10 mouse cellular contexts compared by ENCODE assay signal in genomic region chr4:139230376-139231120, GRCm38 (mm10). TPM values are rescaled to one million over a fixed set of nuclear protein-coding genes. Genes with fewer than 3 reads are reported as not detected.
A peak's percentile ranks its signal among the peaks of the same experiment; 100 is the strongest.
DNase-seq lines count a peak whose midpoint lies in the region; ATAC-seq and TF ChIP-seq lines count a peak whose summit lies in the region.
"Had no signal": no experiment of that assay in that cellular context is flagged by ENCODE, and none has a peak within 500 bp of the region (broad histone marks: within the 10 kb centered on the region; RNA-seq: fewer than 3 reads in every experiment).

No protein-coding gene starts in this region.

- no peak overlapping the region for H3K4me3 ChIP-seq in gastrocnemius, adult 2 months
- no peak overlapping the region for H3K4me3 ChIP-seq in lung, postnatal 0 days (ENCODE audit: low read depth, low read length)

- intact Hi-C loops in gastrocnemius, adult 2 months (cut with DNase I) = loop anchor here (5.0 kb wide), 1 partner anchor 33 kb away; no protein-coding TSS in a partner anchor
- intact Hi-C loops in gastrocnemius, postnatal 36 days (cut with DNase I) = no loop called here

- 61% methylated on average over 11 of the region's 11 CpGs for WGBS in lung, postnatal 0 days

- no peak for TF ChIP-seq EP300 in lung, postnatal 0 days (IDR thresholded peaks at IDR 0.05)

- TF ChIP-seq CTCF in gastrocnemius, adult 2 months (IDR thresholded peaks at IDR 0.05) = no peak
- TF ChIP-seq CTCF in lung, postnatal 0 days (IDR thresholded peaks at IDR 0.05) = no peak

- H3K9ac ChIP-seq in lung, postnatal 0 days (replicated peaks; ENCODE audit: low read depth) = no peak overlapping the region

- peaks cover 26% of the 10 kb centered on the region; the same call in 1 of the 2 replicates for H3K4me1 ChIP-seq in lung, postnatal 0 days (ENCODE audit: insufficient read depth, low read depth, low read length)

- H3K27me3 ChIP-seq in lung, postnatal 0 days (replicated peaks; ENCODE audit: insufficient read depth, low read length) = no peaks in the 10 kb centered on the region

- peak; percentile 64 for DNase-seq in gastrocnemius, adult 2 months
- no peak for DNase-seq in gastrocnemius, postnatal 36 days
- DNase-seq in 416B (ENCODE audit: low read depth) = peak; percentile 80
- DNase-seq in forelimb bud, embryonic 11.5 days (ENCODE audit: low read depth, low spot score) = peak; percentile 46
- peak; percentile 48 for DNase-seq in lung, postnatal 0 days (ENCODE audit: low spot score)
- no peak for DNase-seq in right cerebral cortex, postnatal 10 days (ENCODE audit: low spot score in 2 of 2)
- no peak for DNase-seq in frontal cortex, adult 2 months (ENCODE audit: extremely low spot score in 1 of 2, low spot score in 1 of 2)
- DNase-seq: thymus, adult 2 months had no signal

- H3K9me3 ChIP-seq in lung, postnatal 0 days (ENCODE audit: low read length) = no peaks in the 10 kb centered on the region

- H3K36me3 ChIP-seq in lung, postnatal 0 days (ENCODE audit: insufficient read depth, low read length) = no peaks in the 10 kb centered on the region

- peak overlapping the region; percentile 90 for H3K27ac ChIP-seq in gastrocnemius, adult 2 months
- peak overlapping the region; percentile 21; the same call in 1 of the 2 replicates for H3K27ac ChIP-seq in lung, postnatal 0 days (ENCODE audit: low read length)

- H3K4me2 ChIP-seq in lung, postnatal 0 days (replicated peaks; ENCODE audit: low read depth, low read length) = no peak overlapping the region

- ATAC-seq in lung, postnatal 0 days = no peak
- no peak for ATAC-seq in cerebellum, adult (ENCODE audit: insufficient number of reproducible peaks, low FRiP score, low TSS enrichment)
- ATAC-seq: CD4-positive, CD25-positive, alpha-beta regulatory T cell, adult 4 months had no signal

RNA-seq across cellular contexts. Expression of gene Capzb, which starts 37.8 kb away (rescaled TPM):
- 100 to 1,000 TPM; 444 to 499 TPM for total RNA-seq in gastrocnemius, adult 2 months (2021)
- 100 to 1,000 TPM; 499 to 554 TPM for total RNA-seq in gastrocnemius, postnatal 36 days (2021)
- polyA plus RNA-seq in lung, postnatal 0 days (2015; fragmentation: Nextera tagmentation; extraction: Ambion mirVana) = 401 and 408 TPM in 2 replicates
- 222 and 227 TPM in 2 replicates for polyA plus RNA-seq in frontal cortex, adult 2 months (2012; rRNA removed)

Comparison
In these comparisons a context has a peak if more than half of its experiments do, and no peak if none do; other contexts are left out.
1. DNase-seq: peak in gastrocnemius, adult 2 months (single experiment), 416B (single experiment), forelimb bud, embryonic 11.5 days (single experiment) and lung, postnatal 0 days (single experiment); none in gastrocnemius, postnatal 36 days (0 of 2), right cerebral cortex, postnatal 10 days (0 of 2) and frontal cortex, adult 2 months (0 of 2).